Mouse (Mus musculus) large intestine, adult 2 months (tissue): ENCODE data around the gene Rab13. TPM values are rescaled to one million over a fixed set of nuclear protein-coding genes. Genes with fewer than 3 reads are reported as not detected.

ENCODE experiments used
- DNase-seq: peaks from one replicate; pipeline ENCODE4 v3.0.0-alpha.2; 2012; ENCODE audit warnings: low read depth, low spot score
- WGBS: fragments of 180-500 bp; shearing (Covaris S2); methylation state at CpG from one replicate; pipeline ENCODE4 v1.1.7; 2018; 5-methylcytosine and 5-hydroxymethylcytosine counted together
- polyA plus RNA-seq: library from polyadenylated mRNA; depleted of rRNA; stranded (reverse); fragments of >200 nt; gene quantifications from 2 replicates; pipeline ENCODE4 v1.2.3, GENCODE M21; 2012; rRNA removed

Rab13 gene
- 2.9 and 3.6 TPM in 2 replicates for polyA plus RNA-seq

GRCm38 (mm10) chr3:90213377-90213866 is at the start of gene Rab13, which contains the start of gene Rps27:
Rab13 (plus strand) TSS chr3:90213695.
Rps27 (minus strand) TSS chr3:90213651.
- peak; percentile 74 for DNase-seq
- WGBS = under 1% methylated on average over 42 of the region's 42 CpGs

- DNase-seq = no peak
- 66% methylated on average over 3 of the region's 3 CpGs for WGBS
Observed at GRCm38 (mm10) chr3:90179566-90179965, 33.9 kb upstream of the Rab13 start.

GRCm38 (mm10) chr3:90183581-90183980 is 29.9 kb upstream of the Rab13 start:
- no peak for DNase-seq
- 76% methylated on average over 3 of the region's 3 CpGs for WGBS

GRCm38 (mm10) chr3:90190859-90191510 is 22.5 kb upstream of the Rab13 start:
- 28% methylated on average over 11 of the region's 11 CpGs for whole genome bisulfite sequencing
- DNase-seq = peak; percentile 75

- 70% methylated on average over 4 of the region's 4 CpGs for WGBS
- no peak for DNase-seq
Observed at GRCm38 (mm10) chr3:90194759-90195158, 18.7 kb upstream of the Rab13 start.

GRCm38 (mm10) chr3:90195644-90196043 is 17.9 kb upstream of the Rab13 start:
- no peak for DNase-seq
- WGBS = 72% methylated on average over 1 of the region's 1 CpGs

GRCm38 (mm10) chr3:90197548-90197947 is 15.9 kb upstream of the Rab13 start:
- no peak for DNase-seq
- 54% methylated on average over 1 of the region's 1 CpGs for WGBS

GRCm38 (mm10) chr3:90202884-90203283 is 10.6 kb upstream of the Rab13 start:
- 35% methylated on average over 1 of the region's 1 CpGs for WGBS

GRCm38 (mm10) chr3:90203619-90204018 is 9.9 kb upstream of the Rab13 start:
- 72% methylated on average over 5 of the region's 5 CpGs for WGBS
- no peak for DNase-seq

More at GRCm38 (mm10) chr3:90202884-90203283, 10.6 kb upstream of the Rab13 start:
- DNase-seq = no peak

GRCm38 (mm10) chr3:90204582-90204981 is 8.9 kb upstream of the Rab13 start:
- over 99% methylated on average over 2 of the region's 2 CpGs for WGBS

GRCm38 (mm10) chr3:90208662-90209061 is 4.8 kb upstream of the Rab13 start:
- DNase-seq = no peak
- WGBS = 91% methylated on average over 2 of the region's 2 CpGs

More at GRCm38 (mm10) chr3:90204582-90204981, 8.9 kb upstream of the Rab13 start:
- no peak for DNase-seq

GRCm38 (mm10) chr3:90209908-90210566 is 3.5 kb upstream of the Rab13 start:
- 86% methylated on average over 5 of the region's 5 CpGs for WGBS
- no peak for DNase-seq

GRCm38 (mm10) chr3:90211475-90212398 is 1.8 kb upstream of the Rab13 start:
- DNase-seq = no peak
- WGBS = 43% methylated on average over 13 of the region's 13 CpGs

GRCm38 (mm10) chr3:90212723-90213122 is 772 bp upstream of the Rab13 start:
- 4% methylated on average over 5 of the region's 5 CpGs for WGBS
- DNase-seq = no peak

- WGBS = 11% methylated on average over 12 of the region's 12 CpGs
- no peak for DNase-seq
Observed at GRCm38 (mm10) chr3:90213956-90214684, 625 bp downstream of the Rab13 start.

- no peak for DNase-seq
- WGBS = 46% methylated on average over 1 of the region's 1 CpGs
Observed at GRCm38 (mm10) chr3:90215825-90216380, 2.4 kb downstream of the Rab13 start.

GRCm38 (mm10) chr3:90220088-90220487 is 6.6 kb downstream of the Rab13 start:
- WGBS = 3% methylated on average over 6 of the region's 6 CpGs
- no peak for DNase-seq

GRCm38 (mm10) chr3:90220531-90220951 is 7.0 kb downstream of the Rab13 start:
- DNase-seq = no peak
- under 1% methylated on average over 19 of the region's 20 CpGs for WGBS

- no peak for DNase-seq
- WGBS = 10% methylated on average over 5 of the region's 5 CpGs
Observed at GRCm38 (mm10) chr3:90221123-90221522, 7.6 kb downstream of the Rab13 start.
